Mouse (Mus musculus) myocyte (in vitro differentiated cells): Measurements from ENCODE around the gene Wdr77. TPM values are rescaled to one million over a fixed set of nuclear protein-coding genes. Genes with fewer than 3 reads are reported as not detected.

ENCODE experiments used
- H3K27me3 ChIP-seq: one replicate; pipeline ENCODE4 v1.6.1; 2011; ENCODE audit not compliant: control insufficient read depth, insufficient read depth, insufficient read length
- H3K36me3 ChIP-seq: one replicate; pipeline ENCODE4 v1.6.1; 2011; ENCODE audit not compliant: control insufficient read depth, insufficient read depth
- H3K4me2 ChIP-seq: one replicate; pipeline ENCODE4 v1.6.1; 2011; ENCODE audit warnings: low read depth, control low read depth
- H3K4me3 ChIP-seq: one replicate; pipeline ENCODE4 v1.5.1; 2011; ENCODE audit warnings: mild to moderate bottlenecking, control low read depth, moderate library complexity
- H3K79me2 ChIP-seq: one replicate; pipeline ENCODE4 v1.6.1; 2011; ENCODE audit not compliant: control insufficient read depth, insufficient read depth
- H3ac ChIP-seq: one replicate; pipeline ENCODE4 v1.6.1; 2011; ENCODE audit not compliant: control insufficient read depth, insufficient read length
- CEBPB ChIP-seq: IDR thresholded peaks from 2 replicates; pipeline ENCODE4 v1.6.1; 2011; ENCODE audit warnings: mild to moderate bottlenecking, moderate library complexity; ENCODE audit not compliant: poor library complexity, insufficient read depth, severe bottlenecking
- E2F4 ChIP-seq: IDR thresholded peaks from one replicate; pipeline ENCODE4 v1.6.1; 2011; ENCODE audit warnings: mild to moderate bottlenecking, control low read depth, moderate library complexity; ENCODE audit not compliant: insufficient read depth
- MAX ChIP-seq: IDR thresholded peaks from one replicate; pipeline ENCODE4 v1.6.1; 2011; ENCODE audit warnings: low read depth, mild to moderate bottlenecking, control low read depth
- MYOD1 ChIP-seq, 3 experiments: IDR thresholded peaks; one replicate each; pipeline ENCODE4 v1.6.1; 2011; ENCODE audit warnings: control low read depth in 2 of 3, low read depth in 2 of 3, mild to moderate bottlenecking in 2 of 3, moderate library complexity in 1 of 3; ENCODE audit not compliant: insufficient read length in 2 of 3, control insufficient read depth in 1 of 3
- MYOG ChIP-seq, 3 experiments: IDR thresholded peaks; one replicate each; pipeline ENCODE4 v1.6.1; 2011; ENCODE audit warnings: control low read depth in 2 of 3, low read depth in 2 of 3, mild to moderate bottlenecking in 2 of 3; ENCODE audit not compliant: insufficient read length in 2 of 3, control insufficient read depth in 1 of 3, insufficient read depth in 1 of 3
- POLR2A ChIP-seq: IDR thresholded peaks from one replicate; pipeline ENCODE4 v1.6.1; 2011; ENCODE audit warnings: low read depth, mild to moderate bottlenecking, control low read depth, moderate library complexity; ENCODE audit not compliant: insufficient read length
- POLR2AphosphoS2 ChIP-seq: IDR thresholded peaks from one replicate; pipeline ENCODE4 v1.6.1; 2011; ENCODE audit warnings: low read depth, control low read depth; ENCODE audit not compliant: insufficient read length
- REST ChIP-seq: IDR thresholded peaks from one replicate; pipeline ENCODE4 v1.6.1; 2011; ENCODE audit warnings: mild to moderate bottlenecking, control low read depth, moderate library complexity; ENCODE audit not compliant: insufficient read depth, insufficient read length
- SRF ChIP-seq: IDR thresholded peaks from one replicate; pipeline ENCODE4 v1.6.1; 2011; ENCODE audit warnings: low read depth; ENCODE audit not compliant: control insufficient read depth, insufficient read length
- TCF12 ChIP-seq: IDR thresholded peaks from one replicate; pipeline ENCODE4 v1.6.1; 2011; ENCODE audit warnings: mild to moderate bottlenecking, control low read depth; ENCODE audit not compliant: poor library complexity, insufficient read depth, severe bottlenecking
- TCF3 ChIP-seq: IDR thresholded peaks from one replicate; pipeline ENCODE4 v1.6.1; 2011; ENCODE audit warnings: low read depth, control low read depth; ENCODE audit not compliant: insufficient read length
- USF1 ChIP-seq: IDR thresholded peaks from one replicate; pipeline ENCODE4 v1.6.1; 2011; ENCODE audit warnings: low read depth, mild to moderate bottlenecking, control low read depth, moderate library complexity
- polyA plus RNA-seq: library from polyadenylated mRNA; unstranded; fragments of >200 nt; fragmentation: generic; extraction: Trizol; gene quantifications from one replicate; pipeline ENCODE4 v1.2.1, GENCODE M21; 2012; ENCODE audit warnings: missing spikeins

Gene Wdr77
- polyA plus RNA-seq, 1 experiment = 48.8 TPM

DNA sequence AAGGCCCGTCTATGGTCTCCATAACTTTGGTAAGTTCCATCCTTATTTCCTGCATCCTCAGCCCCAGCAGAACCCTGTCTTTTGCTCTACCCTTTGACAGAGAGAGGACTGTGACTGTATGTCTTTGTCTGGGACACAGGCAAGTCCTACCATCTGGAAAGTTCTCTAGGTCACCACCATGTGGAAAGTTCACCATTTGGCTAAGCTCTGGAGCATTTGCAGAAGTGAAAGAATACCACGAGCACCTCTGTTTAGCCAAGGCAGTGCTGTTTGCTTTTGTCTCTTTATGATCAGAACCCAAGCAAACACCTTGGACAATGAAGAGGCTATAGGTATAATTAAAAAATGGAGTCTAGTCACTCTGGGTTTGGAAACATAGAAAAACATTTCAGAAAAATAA is 37.2 kb upstream of the Wdr77 start:
- Histone ChIP-seq H3K4me3 (no peak overlapping the region), H3K79me2 (no peaks in the 10 kb centered on the region), H3K27me3 (no peaks in the 10 kb centered on the region), H3ac (no peak overlapping the region), H3K36me3 (no peaks in the 10 kb centered on the region), H3K4me2 (no peak overlapping the region)
- TF ChIP-seq USF1 = no peak
- no peak for TF ChIP-seq REST

DNA sequence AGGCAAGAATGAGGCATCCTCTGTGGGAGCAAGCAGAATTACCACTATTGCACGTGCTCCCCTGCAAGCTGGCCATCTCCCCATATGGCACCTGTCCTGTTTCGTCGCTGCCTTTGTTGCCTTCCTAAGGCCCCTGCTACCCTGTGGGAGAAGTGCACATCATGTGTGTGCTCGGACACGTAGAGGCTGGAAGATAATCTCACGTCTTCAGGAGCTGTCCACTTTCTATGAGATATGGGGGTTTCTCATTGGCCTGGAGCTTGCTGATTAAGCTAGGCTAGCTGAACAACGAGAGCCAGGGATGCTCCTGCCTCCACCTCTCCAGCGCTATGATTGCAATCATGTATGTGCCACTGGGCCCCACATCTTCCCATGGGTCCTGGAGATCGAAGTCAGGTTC is 34.6 kb upstream of the Wdr77 start:
- Histone ChIP-seq H3K4me3 (no peak overlapping the region), H3K79me2 (no peaks in the 10 kb centered on the region), H3K4me2 (no peak overlapping the region), H3ac (no peak overlapping the region), H3K36me3 (no peaks in the 10 kb centered on the region), H3K27me3 (no peaks in the 10 kb centered on the region)
- TF ChIP-seq TCF12 (no peak), POLR2AphosphoS2 (no peak), REST (no peak), POLR2A (no peak), SRF (no peak), USF1 (no peak), MAX (no peak), TCF3 (no peak), MYOD1 (IDR thresholded peaks at IDR 0.05; ENCODE audit: control insufficient read depth in 1 of 3, insufficient read length in 2 of 3, low read depth in 2 of 3) (no peak), MYOG (IDR thresholded peaks at IDR 0.05; ENCODE audit: control insufficient read depth in 1 of 3, insufficient read depth in 1 of 3, insufficient read length in 2 of 3, low read depth in 2 of 3) (no peak), CEBPB (no peak)

DNA sequence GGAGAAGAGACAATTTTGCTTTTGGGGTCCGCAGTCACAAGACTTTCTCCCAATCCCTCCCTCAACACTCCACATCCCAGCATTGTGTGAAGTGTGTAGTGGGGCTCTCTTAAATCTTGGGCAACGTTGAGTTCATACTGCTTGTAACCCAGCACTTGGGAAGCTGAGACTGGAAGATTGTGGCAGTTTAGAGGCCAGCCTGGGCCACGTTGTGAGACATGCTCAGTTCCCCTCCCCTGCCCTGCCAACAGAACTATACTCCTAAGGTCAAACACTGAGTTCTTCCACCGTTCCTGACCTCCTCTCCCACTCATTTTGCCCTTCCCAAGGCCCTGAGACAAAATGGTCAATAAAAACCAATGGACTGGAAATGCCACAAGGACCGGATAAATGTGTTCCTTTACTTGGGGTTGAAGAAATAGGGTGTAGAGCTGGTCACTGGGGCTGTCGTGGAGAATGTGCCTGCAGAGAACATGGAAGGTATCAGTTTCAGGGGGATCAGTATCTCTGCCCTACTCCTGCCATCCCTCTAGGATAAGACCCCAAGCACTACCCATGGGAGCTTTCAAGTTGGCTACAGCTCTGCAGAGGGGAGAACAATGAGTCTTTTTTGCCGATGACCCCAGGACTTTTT is 31.5 kb upstream of the Wdr77 start:
- TF ChIP-seq TCF12 (no peak), POLR2AphosphoS2 (no peak), MYOG (IDR thresholded peaks at IDR 0.05; ENCODE audit: control insufficient read depth in 1 of 3, insufficient read depth in 1 of 3, insufficient read length in 2 of 3, low read depth in 2 of 3) (no peak), POLR2A (no peak), CEBPB (no peak), REST (no peak), TCF3 (no peak), SRF (no peak), MAX (no peak)
- Histone ChIP-seq H3K4me2 (no peak overlapping the region), H3K36me3 (no peaks in the 10 kb centered on the region)

DNA sequence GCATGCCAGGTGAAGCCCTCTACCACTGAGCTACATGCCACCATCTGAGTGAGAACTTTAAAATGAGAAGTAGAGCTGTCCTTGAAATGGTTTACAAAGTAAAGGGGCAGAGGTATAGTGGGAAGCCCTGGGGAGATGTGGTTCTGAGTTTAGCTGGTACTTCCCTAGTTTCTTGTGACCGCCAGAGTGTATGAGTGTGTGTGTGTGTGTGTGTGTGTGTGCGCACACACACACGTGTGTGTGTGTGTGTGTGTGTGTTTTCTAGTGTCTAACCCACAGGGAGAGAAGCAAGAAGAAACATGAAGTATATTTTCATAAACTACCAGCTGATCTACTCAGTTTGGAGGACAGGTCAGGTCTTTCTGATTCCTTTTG is 31.0 kb upstream of the Wdr77 start:
- Histone ChIP-seq H3K27me3 (no peaks in the 10 kb centered on the region), H3K4me2 (no peak overlapping the region), H3ac (no peak overlapping the region), H3K36me3 (no peaks in the 10 kb centered on the region), H3K4me3 (no peak overlapping the region), H3K79me2 (no peaks in the 10 kb centered on the region)
- TF ChIP-seq TCF12 (no peak), E2F4 (no peak), CEBPB (no peak), POLR2A (no peak), POLR2AphosphoS2 (no peak), TCF3 (no peak), SRF (no peak), MYOD1 (IDR thresholded peaks at IDR 0.05; ENCODE audit: control insufficient read depth in 1 of 3, insufficient read length in 2 of 3, low read depth in 2 of 3) (no peak), USF1 (no peak), MAX (no peak), MYOG (IDR thresholded peaks at IDR 0.05; ENCODE audit: control insufficient read depth in 1 of 3, insufficient read depth in 1 of 3, insufficient read length in 2 of 3, low read depth in 2 of 3) (no peak), REST (no peak)

More for the DNA sequence above, 31.5 kb upstream of the Wdr77 start:
- H3K79me2 ChIP-seq = no peaks in the 10 kb centered on the region
- no peak overlapping the region for H3K4me3 ChIP-seq
- H3K27me3 ChIP-seq = no peaks in the 10 kb centered on the region
- H3ac ChIP-seq = no peak overlapping the region

DNA sequence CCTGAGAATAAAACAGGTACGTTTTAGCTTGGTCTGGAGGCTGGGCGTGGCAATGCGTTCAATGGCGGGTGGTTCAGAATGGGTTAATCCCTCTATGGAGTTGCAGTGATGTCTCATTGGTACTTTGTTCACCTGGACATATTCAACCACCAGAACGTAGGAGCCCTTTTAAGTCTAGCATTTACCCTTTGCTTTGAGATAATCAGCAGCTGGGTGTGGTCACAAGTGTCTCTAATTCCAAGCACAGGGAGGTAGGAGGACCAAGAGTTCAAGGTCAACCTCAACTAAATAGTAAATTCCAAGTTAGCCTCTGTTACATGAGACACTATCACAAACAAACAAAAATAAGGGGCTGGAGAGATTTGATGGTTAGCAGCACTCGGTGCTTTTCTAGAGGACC is 30.4 kb upstream of the Wdr77 start:
- Histone ChIP-seq H3K4me2 (no peak overlapping the region), H3K79me2 (no peaks in the 10 kb centered on the region), H3K36me3 (no peaks in the 10 kb centered on the region), H3K4me3 (no peak overlapping the region), H3K27me3 (no peaks in the 10 kb centered on the region), H3ac (no peak overlapping the region)
- TF ChIP-seq TCF12 (no peak), MYOD1 (IDR thresholded peaks at IDR 0.05; ENCODE audit: control insufficient read depth in 1 of 3, insufficient read length in 2 of 3, low read depth in 2 of 3) (no peak), REST (no peak), MYOG (IDR thresholded peaks at IDR 0.05; ENCODE audit: control insufficient read depth in 1 of 3, insufficient read depth in 1 of 3, insufficient read length in 2 of 3, low read depth in 2 of 3) (no peak), POLR2A (no peak), POLR2AphosphoS2 (no peak), E2F4 (no peak), MAX (no peak), USF1 (no peak), SRF (no peak), CEBPB (no peak), TCF3 (no peak)
